Comparison of ENCODE assay signal across 8 mouse cellular contexts in genomic region chr13:108214485-108215107, GRCm38 (mm10). TPM values are rescaled to one million over a fixed set of nuclear protein-coding genes. Genes with fewer than 3 reads are reported as not detected.
DNase-seq lines count a peak whose midpoint lies in the region; ATAC-seq and TF ChIP-seq lines count a peak whose summit lies in the region.

No protein-coding gene starts in this region.

- no peaks in the 10 kb centered on the region for H3K9me3 ChIP-seq in embryonic facial prominence, embryonic 14.5 days (ENCODE audit: control insufficient read depth, low read length)
- no peaks in the 10 kb centered on the region for H3K9me3 ChIP-seq in hindbrain, embryonic 10.5 days
- no peaks in the 10 kb centered on the region for H3K9me3 ChIP-seq in limb, embryonic 12.5 days
- H3K9me3 ChIP-seq in stomach, embryonic 15.5 days = no peaks in the 10 kb centered on the region

- H3K27ac ChIP-seq in heart, adult 2 months = no peak overlapping the region
- no peak overlapping the region for H3K27ac ChIP-seq in embryonic facial prominence, embryonic 14.5 days (replicated peaks; ENCODE audit: low read depth, low read length)
- H3K27ac ChIP-seq in hindbrain, embryonic 10.5 days = peak overlapping the region; percentile 84
- H3K27ac ChIP-seq in limb, embryonic 12.5 days = no peak overlapping the region
- H3K27ac ChIP-seq in stomach, embryonic 15.5 days = peak overlapping the region; percentile 51; the same call in 1 of the 2 replicates

- peak overlapping the region; percentile 57 for H3K4me3 ChIP-seq in heart, adult 2 months
- H3K4me3 ChIP-seq in embryonic facial prominence, embryonic 14.5 days (ENCODE audit: low read depth, low read length) = peak overlapping the region; percentile 76
- H3K4me3 ChIP-seq in hindbrain, embryonic 10.5 days = peak overlapping the region; percentile 86
- H3K4me3 ChIP-seq in limb, embryonic 12.5 days (replicated peaks) = peak overlapping the region; percentile 72
- H3K4me3 ChIP-seq in stomach, embryonic 15.5 days (replicated peaks) = peak overlapping the region; percentile 74

- peak overlapping the region; percentile 65 for H3K9ac ChIP-seq in heart, adult 2 months (ENCODE audit: low read depth, low read length)
- H3K9ac ChIP-seq in embryonic facial prominence, embryonic 14.5 days (ENCODE audit: low read depth, low read length) = peak overlapping the region; percentile 65
- H3K9ac ChIP-seq in limb, embryonic 12.5 days (replicated peaks) = peak overlapping the region; percentile 63
- H3K9ac ChIP-seq in stomach, embryonic 15.5 days = peak overlapping the region; percentile 48

- 1% methylated on average over 50 of the region's 50 CpGs for WGBS in heart, adult 2 months
- 1% methylated on average over 28 of the region's 50 CpGs for WGBS in embryonic facial prominence, embryonic 14.5 days
- under 1% methylated on average over 50 of the region's 50 CpGs for WGBS in hindbrain, embryonic 10.5 days
- under 1% methylated on average over 37 of the region's 50 CpGs for WGBS in limb, embryonic 12.5 days
- 0% methylated on average over 48 of the region's 50 CpGs for WGBS in stomach, embryonic 15.5 days

- peak overlapping the region; percentile 100 for H3K4me2 ChIP-seq in embryonic facial prominence, embryonic 14.5 days (ENCODE audit: low read depth, low read length)
- H3K4me2 ChIP-seq in limb, embryonic 12.5 days = peak overlapping the region; percentile 100
- H3K4me2 ChIP-seq in stomach, embryonic 15.5 days = peak overlapping the region; percentile 98

- TF ChIP-seq POLR2A in heart, adult 2 months (IDR thresholded peaks at IDR 0.05; ENCODE audit: insufficient read depth, low read depth, low read length) = no peak

- H3K4me1 ChIP-seq in heart, adult 2 months (ENCODE audit: control insufficient read depth, insufficient read depth, low read length) = no peaks in the 10 kb centered on the region
- peaks cover 7% of the 10 kb centered on the region; the same call in 1 of the 2 replicates for H3K4me1 ChIP-seq in embryonic facial prominence, embryonic 14.5 days (ENCODE audit: control insufficient read depth, insufficient read depth, low read length)
- peaks cover 20% of the 10 kb centered on the region for H3K4me1 ChIP-seq in hindbrain, embryonic 10.5 days (replicated peaks)
- H3K4me1 ChIP-seq in limb, embryonic 12.5 days (replicated peaks) = peaks cover 14% of the 10 kb centered on the region
- peaks cover 6% of the 10 kb centered on the region; the same call in 1 of the 2 replicates for H3K4me1 ChIP-seq in stomach, embryonic 15.5 days

- H3K79me2 ChIP-seq in heart, adult 2 months (replicated peaks; ENCODE audit: control insufficient read depth, insufficient read depth, low read length) = no peaks in the 10 kb centered on the region

- peaks cover 9% of the 10 kb centered on the region for H3K27me3 ChIP-seq in heart, adult 2 months (ENCODE audit: control insufficient read depth, insufficient read depth, low read length)
- H3K27me3 ChIP-seq in embryonic facial prominence, embryonic 14.5 days (replicated peaks; ENCODE audit: control insufficient read depth, insufficient read depth, low read length) = peaks cover 48% of the 10 kb centered on the region
- H3K27me3 ChIP-seq in hindbrain, embryonic 10.5 days (ENCODE audit: insufficient read depth, poor library complexity, severe bottlenecking) = peaks cover 70% of the 10 kb centered on the region
- H3K27me3 ChIP-seq in limb, embryonic 12.5 days = peaks cover 56% of the 10 kb centered on the region
- H3K27me3 ChIP-seq in stomach, embryonic 15.5 days (replicated peaks) = no peaks in the 10 kb centered on the region

- ATAC-seq in embryonic facial prominence, embryonic 14.5 days (ENCODE audit: low read depth) = peak; percentile 74
- no peak; the same call in 1 of the 2 replicates for ATAC-seq in limb, embryonic 12.5 days (ENCODE audit: insufficient number of reproducible peaks, insufficient read depth, low FRiP score, low TSS enrichment, low read depth)
- peak; percentile 61 for ATAC-seq in stomach, embryonic 15.5 days (ENCODE audit: insufficient read depth, low FRiP score, low read depth)

- DNase-seq in heart, adult 2 months = peak; percentile 8 to 33
- no peak for DNase-seq in heart, adult 8-10 months (ENCODE audit: low spot score)
- DNase-seq in adrenal gland, postnatal 25 days = peak; percentile 18
- no peak for DNase-seq in embryonic facial prominence, embryonic 14.5 days (ENCODE audit: low spot score)
- peak; percentile 65 for DNase-seq in hindbrain, embryonic 10.5 days (ENCODE audit: low spot score)
- peak; percentile 27 for DNase-seq in mesoderm, embryonic 11.5 days (ENCODE audit: low read depth, low spot score)

- H3K36me3 ChIP-seq in heart, adult 2 months (ENCODE audit: control insufficient read depth, insufficient read depth, low read length) = no peaks in the 10 kb centered on the region
- H3K36me3 ChIP-seq in embryonic facial prominence, embryonic 14.5 days (ENCODE audit: control insufficient read depth, insufficient read depth, low read length) = no peaks in the 10 kb centered on the region
- no peaks in the 10 kb centered on the region for H3K36me3 ChIP-seq in hindbrain, embryonic 10.5 days
- no peaks in the 10 kb centered on the region for H3K36me3 ChIP-seq in limb, embryonic 12.5 days
- no peaks in the 10 kb centered on the region for H3K36me3 ChIP-seq in stomach, embryonic 15.5 days

- no peak for TF ChIP-seq CTCF in heart, adult 2 months (IDR thresholded peaks at IDR 0.05)

- TF ChIP-seq EP300 in heart, adult 2 months (IDR thresholded peaks at IDR 0.05; ENCODE audit: insufficient read depth, low read depth, low read length) = no peak

- intact Hi-C loops in heart, adult 2 months (cut with DNase I) = loop anchor here (5.0 kb wide), 1 partner anchor 113 kb away; no protein-coding TSS in a partner anchor

RNA-seq across cellular contexts. Expression of gene Elovl7, which starts 0.4 kb away (rescaled TPM):
- under 1 TPM; 0.18 to 0.29 TPM for total RNA-seq in heart, adult 2 months (2021)
- polyA plus RNA-seq in heart, adult 2 months (2012; rRNA removed) = 0.20 and 1.6 TPM in 2 replicates
- under 1 TPM; 0.14 to 0.34 (median 0.22) TPM for total RNA-seq in heart, adult 8-10 months (2022)
- total RNA-seq in adrenal gland, postnatal 25 days (2021) = 2.6 TPM in 2 replicates
- 4.1 and 4.2 TPM in 2 replicates for polyA plus RNA-seq in embryonic facial prominence, embryonic 14.5 days (2014; fragmentation: Nextera tagmentation; extraction: Ambion mirVana)
- polyA plus RNA-seq in hindbrain, embryonic 10.5 days (2016; fragmentation: Nextera tagmentation; extraction: Ambion mirVana) = 1.1 and 1.5 TPM in 2 replicates
- polyA plus RNA-seq in limb, embryonic 12.5 days (2016; fragmentation: Nextera tagmentation; extraction: Ambion mirVana) = 0.98 and 1.3 TPM in 2 replicates
- polyA plus RNA-seq in stomach, embryonic 15.5 days (2015; fragmentation: Nextera tagmentation; extraction: Ambion mirVana) = 25.2 and 25.4 TPM in 2 replicates

RNA-seq across cellular contexts. Expression of gene Ercc8, which starts 56.1 kb away (rescaled TPM):
- total RNA-seq in heart, adult 2 months (2021) = 1 to 10 TPM; 4.8 to 5.9 TPM
- 4.7 and 7.3 TPM in 2 replicates for polyA plus RNA-seq in heart, adult 2 months (2012; rRNA removed)
- total RNA-seq in heart, adult 8-10 months (2022) = 1 to 10 TPM; 4.0 to 8.0 (median 5.6) TPM
- 9.1 and 13.2 TPM in 2 replicates for total RNA-seq in adrenal gland, postnatal 25 days (2021)
- polyA plus RNA-seq in embryonic facial prominence, embryonic 14.5 days (2014; fragmentation: Nextera tagmentation; extraction: Ambion mirVana) = 16.1 and 17.0 TPM in 2 replicates
- polyA plus RNA-seq in hindbrain, embryonic 10.5 days (2016; fragmentation: Nextera tagmentation; extraction: Ambion mirVana) = 21.7 and 24.9 TPM in 2 replicates
- polyA plus RNA-seq in limb, embryonic 12.5 days (2016; fragmentation: Nextera tagmentation; extraction: Ambion mirVana) = 22.5 and 22.8 TPM in 2 replicates
- polyA plus RNA-seq in stomach, embryonic 15.5 days (2015; fragmentation: Nextera tagmentation; extraction: Ambion mirVana) = 14.5 and 15.0 TPM in 2 replicates

RNA-seq across cellular contexts. Expression of gene Ndufaf2, which starts 56.2 kb away (rescaled TPM):
- total RNA-seq in heart, adult 2 months (2021) = 10 to 100 TPM; 23.3 to 28.8 TPM
- polyA plus RNA-seq in heart, adult 2 months (2012; rRNA removed) = 12.4 and 14.1 TPM in 2 replicates
- total RNA-seq in heart, adult 8-10 months (2022) = 10 to 100 TPM; 23.2 to 34.3 (median 28.8) TPM
- total RNA-seq in adrenal gland, postnatal 25 days (2021) = 31.7 and 46.4 TPM in 2 replicates
- 62.6 and 65.2 TPM in 2 replicates for polyA plus RNA-seq in embryonic facial prominence, embryonic 14.5 days (2014; fragmentation: Nextera tagmentation; extraction: Ambion mirVana)
- polyA plus RNA-seq in hindbrain, embryonic 10.5 days (2016; fragmentation: Nextera tagmentation; extraction: Ambion mirVana) = 83.1 and 86.2 TPM in 2 replicates
- 94.2 and 98.5 TPM in 2 replicates for polyA plus RNA-seq in limb, embryonic 12.5 days (2016; fragmentation: Nextera tagmentation; extraction: Ambion mirVana)
- 68.6 and 72.9 TPM in 2 replicates for polyA plus RNA-seq in stomach, embryonic 15.5 days (2015; fragmentation: Nextera tagmentation; extraction: Ambion mirVana)

Comparison
In these comparisons a context has a peak if more than half of its experiments do, and no peak if none do; other contexts are left out.
1. DNase-seq: peak in heart, adult 2 months (2 of 2), adrenal gland, postnatal 25 days (single experiment), hindbrain, embryonic 10.5 days (single experiment) and mesoderm, embryonic 11.5 days (single experiment); none in heart, adult 8-10 months (single experiment) and embryonic facial prominence, embryonic 14.5 days (single experiment).
2. H3K27ac ChIP-seq: peak in hindbrain, embryonic 10.5 days (single experiment) and stomach, embryonic 15.5 days (single experiment); none in heart, adult 2 months (single experiment), embryonic facial prominence, embryonic 14.5 days (single experiment) and limb, embryonic 12.5 days (single experiment).
3. Peak in every context shown above with its lines, with median percentiles within 50 percentile points of each other: H3K4me3 ChIP-seq, H3K9ac ChIP-seq and H3K4me2 ChIP-seq.